Mouse (Mus musculus) embryonic fibroblast, embryonic 13.5 days (primary cell): ENCODE measurements at regions not wholly inside any gene's neighbourhood (a gene's known extent, or its start where the extent isn't known, plus 50 kb on each side); places are given as distances from the start of the nearest gene placed in this dataset.

Experiments
- CTCF ChIP-seq: IDR thresholded peaks from 2 replicates; pipeline ENCODE4 v1.5.1; 2011; ENCODE audit warnings: mild to moderate bottlenecking, control low read depth, low read length, moderate library complexity, borderline replicate concordance; ENCODE audit not compliant: insufficient read depth
- POLR2A ChIP-seq: IDR thresholded peaks from 2 replicates; pipeline ENCODE4 v1.6.1; 2011; ENCODE audit warnings: low read depth, mild to moderate bottlenecking, control low read depth, low read length, moderate library complexity

- no peak for TF ChIP-seq CTCF
- no peak for TF ChIP-seq POLR2A
Observed at GRCm38 (mm10) chr2:159067506-159067905, 272.9 kb downstream of the Dhx35 start.
